Mouse (Mus musculus): Measurements from ENCODE around the gene Dpp9.

- TF ChIP-seq GATA1 (IDR thresholded peaks at IDR 0.05; ENCODE audit: borderline replicate concordance, low read length): no peak
- no peak for TF ChIP-seq FLI1 (IDR thresholded peaks at IDR 0.05; ENCODE audit: low read length)
Observed at GRCm38 (mm10) chr17:56207963-56208530, 10.7 kb downstream of the Dpp9 start.

Measured in megakaryocyte, embryonic 14.5 days (primary cell).